Mouse (Mus musculus) NIH3T3 (cell line): ENCODE data around the gene Evc2.

Experiments used
- DNase-seq: peaks from one replicate; pipeline ENCODE4 v3.0.0-alpha.2; 2012; ENCODE audit warnings: low read depth

Gene Evc2

DNA sequence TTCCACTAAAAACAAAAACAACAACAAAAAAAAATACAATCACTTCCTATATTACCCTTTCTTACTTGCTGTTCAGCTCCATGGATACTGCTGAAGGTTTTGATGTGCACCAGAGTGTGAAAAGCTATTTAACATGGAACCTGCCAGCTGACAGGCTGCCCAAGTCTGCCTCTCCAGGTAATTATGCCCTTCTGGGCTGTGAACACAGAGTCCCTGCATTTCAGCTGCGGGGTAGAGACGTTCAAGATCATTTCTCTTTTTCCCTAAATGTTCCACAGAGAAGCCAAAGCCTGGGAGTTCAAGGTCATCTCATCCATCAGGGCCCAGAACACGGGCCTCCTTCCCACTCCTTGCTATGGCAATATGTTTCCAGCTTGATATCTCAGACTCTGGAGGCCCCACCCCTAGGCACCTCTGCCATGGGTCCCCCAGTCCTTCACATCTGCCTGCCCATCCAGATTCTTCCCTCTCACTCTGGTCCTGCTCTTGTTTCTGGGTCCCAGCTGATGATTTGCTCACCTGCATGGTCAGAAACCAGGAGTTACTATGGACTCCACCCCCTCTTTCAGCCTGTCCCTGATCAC, 133.8 kb downstream of the Evc2 start:
- no peak for DNase-seq
